17 mouse cellular contexts compared by ENCODE assay signal in the genomic region with DNA sequence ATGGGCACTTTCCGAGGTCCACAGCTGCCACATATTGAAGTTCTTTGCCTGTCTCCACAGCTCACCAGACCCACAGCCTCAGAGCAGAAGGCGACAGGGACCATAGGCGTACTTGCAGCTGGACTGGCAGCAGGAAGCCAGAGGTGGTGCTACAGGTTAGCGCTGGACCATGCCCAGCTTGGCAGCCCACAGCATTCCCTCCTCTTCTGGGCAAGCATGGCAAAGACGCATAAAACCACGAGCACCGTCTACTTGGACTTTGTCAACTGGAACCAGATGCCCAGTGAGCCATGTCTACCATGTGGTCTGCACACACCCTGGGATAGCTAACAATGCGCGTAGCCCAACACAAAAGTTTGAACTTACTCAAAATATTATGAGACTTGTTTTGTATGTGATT. TPM values are rescaled to one million over a fixed set of nuclear protein-coding genes. Genes with fewer than 3 reads are reported as not detected.
"Had no signal": no experiment of that assay in that cellular context is flagged by ENCODE, and none has a peak within 500 bp of the region (broad histone marks: within the 10 kb centered on the region; RNA-seq: fewer than 3 reads in every experiment).

No protein-coding gene starts in this region.

- H3K27ac ChIP-seq: limb, embryonic 12.5 days; liver, embryonic 13.5 days; lung, embryonic 15.5 days; macrophage; midbrain, embryonic 13.5 days had no signal

- H3K27me3 ChIP-seq: liver, embryonic 13.5 days; lung, embryonic 15.5 days; midbrain, embryonic 13.5 days had no signal

- H3K4me2 ChIP-seq: limb, embryonic 12.5 days; liver, embryonic 13.5 days; lung, embryonic 15.5 days; midbrain, embryonic 13.5 days had no signal

- H3K9ac ChIP-seq: limb, embryonic 12.5 days; liver, postnatal 0 days; lung, embryonic 15.5 days; midbrain, embryonic 13.5 days had no signal

- H3K4me3 ChIP-seq: limb, embryonic 12.5 days; liver, embryonic 13.5 days; lung, embryonic 15.5 days; midbrain, embryonic 13.5 days had no signal

- H3K9me3 ChIP-seq: limb, embryonic 12.5 days; liver, embryonic 13.5 days; lung, embryonic 15.5 days; midbrain, embryonic 13.5 days had no signal

- DNase-seq: layer of hippocampus, adult 9-11 months; liver; liver, embryonic 13.5 days; liver, postnatal 0 days; lung, postnatal 14 days; right cerebral cortex, postnatal 14 days; thymus, postnatal 4 days had no signal

- H3K36me3 ChIP-seq: limb, embryonic 12.5 days; liver, embryonic 13.5 days; lung, embryonic 15.5 days; midbrain, embryonic 13.5 days had no signal

- ATAC-seq: intestine, embryonic 16.5 days; liver, postnatal 0 days; midbrain, embryonic 13.5 days had no signal

RNA-seq across cellular contexts. Expression of gene Pga5, which starts 7.2 kb away (rescaled TPM):
- total RNA-seq: layer of hippocampus, adult 18-20 months; left cerebral cortex, postnatal 36 days; midbrain, postnatal 0 days had no signal
- polyA plus RNA-seq: limb, embryonic 12.5 days; liver, embryonic 13.5 days; lung, embryonic 15.5 days; macrophage; midbrain, embryonic 13.5 days; midbrain, postnatal 0 days; neural tube, embryonic 14.5 days; spleen, adult 2 months had no signal

RNA-seq across cellular contexts. Expression of gene Vwce, which starts 51.1 kb away (rescaled TPM):
- polyA plus RNA-seq: macrophage had no signal

RNA-seq across cellular contexts. Expression of gene Cd5, which starts 53.7 kb away (rescaled TPM):
- total RNA-seq: layer of hippocampus, adult 18-20 months; left cerebral cortex, postnatal 36 days had no signal
- polyA plus RNA-seq: intestine, embryonic 16.5 days; liver, embryonic 13.5 days had no signal
